In the genomic region with DNA sequence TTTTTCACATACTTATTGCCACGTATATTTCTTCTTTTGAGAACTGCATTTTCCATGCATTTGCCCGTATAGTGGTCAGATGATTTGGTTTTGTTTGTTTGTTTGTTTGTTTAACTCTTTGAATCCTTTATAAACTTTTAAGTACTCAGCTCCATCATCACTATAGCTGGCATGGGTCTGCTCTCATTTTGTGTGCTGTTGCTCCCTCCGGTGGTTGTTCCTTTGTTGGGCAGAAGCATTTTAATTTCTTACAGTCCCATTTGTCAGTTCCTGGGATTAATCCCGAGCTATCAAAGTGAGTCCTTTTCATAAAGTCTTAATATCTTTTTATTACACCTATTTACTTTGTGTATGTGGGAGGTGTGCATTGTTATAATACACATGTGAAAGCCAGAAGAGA, we compare ENCODE assay signal across 8 mouse cellular contexts.
DNase-seq lines count a peak whose midpoint lies in the region; ATAC-seq and TF ChIP-seq lines count a peak whose summit lies in the region.
"Had no signal": no experiment of that assay in that cellular context is flagged by ENCODE, and none has a peak within 500 bp of the region (broad histone marks: within the 10 kb centered on the region; RNA-seq: fewer than 3 reads in every experiment).

No protein-coding gene starts in this region.

- CTCF ChIA-PET in Patski (lab: Charles Lee): interaction anchor here (0.9 to 1.6 kb wide), 3 partner anchors 419 to 427 kb away, joined by 3 to 7 read pairs (median 3); no protein-coding TSS in a partner anchor

- H3K4me2 ChIP-seq in kidney, embryonic 15.5 days: no peak overlapping the region
- H3K4me2 ChIP-seq: neural tube, embryonic 12.5 days had no signal

- in situ Hi-C loops in Patski (cut with MboI; ENCODE audit: low pct_unique_long_range_greater_than_20kb): loop anchor here (10.0 to 25.0 kb wide), 2 partner anchors 288 to 646 kb away; no protein-coding TSS in a partner anchor

- no peaks in the 10 kb centered on the region for H3K27me3 ChIP-seq in kidney, embryonic 15.5 days
- peaks cover 17% of the 10 kb centered on the region for H3K27me3 ChIP-seq in Patski
- H3K27me3 ChIP-seq: neural tube, embryonic 12.5 days had no signal

- no peak overlapping the region for H3K27ac ChIP-seq in kidney, embryonic 15.5 days
- H3K27ac ChIP-seq: neural tube, embryonic 12.5 days had no signal

- H3K4me1 ChIP-seq in kidney, embryonic 15.5 days: no peaks in the 10 kb centered on the region
- H3K4me1 ChIP-seq: neural tube, embryonic 12.5 days had no signal

- no peaks in the 10 kb centered on the region for H3K36me3 ChIP-seq in kidney, embryonic 15.5 days
- H3K36me3 ChIP-seq: neural tube, embryonic 12.5 days had no signal

- no peaks in the 10 kb centered on the region for H3K9me3 ChIP-seq in kidney, embryonic 15.5 days (replicated peaks)
- H3K9me3 ChIP-seq: neural tube, embryonic 12.5 days had no signal

- POLR2A ChIA-PET in Patski (lab: Charles Lee): no interaction called here

- 53% methylated on average over 4 of the region's 4 CpGs for WGBS in kidney, embryonic 15.5 days

- peak; percentile 60 for DNase-seq in kidney, adult 9 months
- DNase-seq in Patski (ENCODE audit: low read depth, low spot score): no peak
- DNase-seq in cerebellum, postnatal 25 days: peak; percentile 21 to 60
- DNase-seq in layer of hippocampus, adult 9-10 months (ENCODE audit: low spot score): peak; percentile 16
- DNase-seq in right cerebral cortex, adult 2 months (ENCODE audit: low spot score in 2 of 2): peak; percentile 65 to 73

- no peak overlapping the region for H3K4me3 ChIP-seq in kidney, embryonic 15.5 days (replicated peaks)
- H3K4me3 ChIP-seq: neural tube, embryonic 12.5 days had no signal

- H3K9ac ChIP-seq in kidney, embryonic 15.5 days: no peak overlapping the region
- H3K9ac ChIP-seq: neural tube, embryonic 12.5 days had no signal

- ATAC-seq in kidney, embryonic 15.5 days (replicated peaks; ENCODE audit: low FRiP score): no peak
- no peak for ATAC-seq in Patski
- ATAC-seq in activated CD4-positive, CD25-positive, alpha-beta regulatory T cell, adult 4 months: no peak

- peak; percentile 56 for TF ChIP-seq CTCF in Patski (IDR thresholded peaks at IDR 0.05)
